In the genomic region with DNA sequence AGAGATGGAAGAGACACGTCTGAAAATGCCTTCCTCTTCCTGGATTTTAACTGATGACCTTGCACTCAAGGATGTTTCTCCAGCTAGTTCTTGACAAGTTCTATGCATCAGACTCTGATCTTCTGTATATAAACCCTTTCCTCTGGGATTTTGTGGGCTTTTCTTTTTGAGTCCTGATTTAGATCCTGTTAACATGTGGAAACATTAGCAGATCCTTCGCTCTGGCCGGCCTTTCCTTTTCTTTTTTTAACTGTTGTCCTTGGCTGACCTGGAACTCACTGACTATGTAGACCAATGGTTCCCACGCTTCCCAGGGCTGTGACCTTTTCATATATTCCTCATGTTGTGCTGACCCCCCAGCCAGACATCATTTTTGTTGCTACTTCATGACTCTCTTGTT, we compare ENCODE assay signal across 18 mouse cellular contexts. TPM values are rescaled to one million over a fixed set of nuclear protein-coding genes. Genes with fewer than 3 reads are reported as not detected.
DNase-seq lines count a peak whose midpoint lies in the region; ATAC-seq and TF ChIP-seq lines count a peak whose summit lies in the region.
"Had no signal": no experiment of that assay in that cellular context is flagged by ENCODE, and none has a peak within 500 bp of the region (broad histone marks: within the 10 kb centered on the region; RNA-seq: fewer than 3 reads in every experiment).

No protein-coding gene starts in this region.

- peak; percentile 91 for DNase-seq in heart, adult 11 months
- DNase-seq in heart, postnatal 25 days (ENCODE audit: low spot score): no peak
- no peak for DNase-seq in lung, adult 18-20 months
- DNase-seq in stomach, postnatal 0 days (ENCODE audit: low spot score): no peak
- no peak for DNase-seq in limb, embryonic 10.5 days (ENCODE audit: low spot score)
- DNase-seq in Muller cell, postnatal 12 days (ENCODE audit: inconsistent ontology term): no peak
- DNase-seq: B cell, adult 2 months; cerebellum, adult 9-10 months; right cerebral cortex, postnatal 25 days had no signal

- H3K27me3 ChIP-seq in lung, embryonic 16.5 days (ENCODE audit: control insufficient read depth, insufficient read depth, low read depth, low read length): no peaks in the 10 kb centered on the region
- H3K27me3 ChIP-seq in heart, embryonic 16.5 days (ENCODE audit: control insufficient read depth, insufficient read depth, low read length): no peaks in the 10 kb centered on the region
- H3K27me3 ChIP-seq in stomach, postnatal 0 days (ENCODE audit: control insufficient read depth, insufficient read depth, low read length): no peaks in the 10 kb centered on the region
- H3K27me3 ChIP-seq in limb, embryonic 10.5 days (ENCODE audit: low read depth, poor library complexity, severe bottlenecking): no peaks in the 10 kb centered on the region
- H3K27me3 ChIP-seq: embryonic facial prominence, embryonic 13.5 days had no signal

- WGBS in lung, embryonic 16.5 days: 53% methylated on average over 4 of the region's 4 CpGs
- 47% methylated on average over 4 of the region's 4 CpGs for whole genome bisulfite sequencing in heart, embryonic 16.5 days
- 31% methylated on average over 4 of the region's 4 CpGs for WGBS in stomach, postnatal 0 days
- WGBS in limb, embryonic 10.5 days: 83% methylated on average over 4 of the region's 4 CpGs

- H3K4me3 ChIP-seq in lung, embryonic 16.5 days (ENCODE audit: low read length): no peak overlapping the region
- no peak overlapping the region for H3K4me3 ChIP-seq in heart, embryonic 16.5 days (ENCODE audit: low read length)
- no peak overlapping the region for H3K4me3 ChIP-seq in stomach, postnatal 0 days (ENCODE audit: low read depth, low read length)
- no peak overlapping the region for H3K4me3 ChIP-seq in limb, embryonic 10.5 days
- H3K4me3 ChIP-seq: embryonic facial prominence, embryonic 13.5 days; left cerebral cortex, adult 2 months had no signal

- peak overlapping the region; percentile 85 for H3K27ac ChIP-seq in lung, embryonic 16.5 days (ENCODE audit: low read length)
- H3K27ac ChIP-seq in heart, embryonic 16.5 days (ENCODE audit: low read length): peak overlapping the region; percentile 84
- H3K27ac ChIP-seq in stomach, postnatal 0 days (replicated peaks): peak overlapping the region; percentile 30; the same call in 1 of the 2 replicates
- H3K27ac ChIP-seq in limb, embryonic 10.5 days: no peak overlapping the region
- H3K27ac ChIP-seq: left cerebral cortex, adult 2 months; macrophage had no signal

- intact Hi-C loops in heart, postnatal 25 days (cut with DNase I): no loop called here

- no peak for TF ChIP-seq EP300 in stomach, postnatal 0 days (optimal IDR thresholded peaks at IDR 0.05)

- no peaks in the 10 kb centered on the region for H3K9me3 ChIP-seq in lung, embryonic 16.5 days (ENCODE audit: control insufficient read depth, low read length)
- H3K9me3 ChIP-seq in heart, embryonic 16.5 days (replicated peaks; ENCODE audit: control insufficient read depth, low read length): no peaks in the 10 kb centered on the region
- H3K9me3 ChIP-seq in stomach, postnatal 0 days (ENCODE audit: control insufficient read depth, low read length): no peaks in the 10 kb centered on the region
- no peaks in the 10 kb centered on the region for H3K9me3 ChIP-seq in limb, embryonic 10.5 days (replicated peaks)
- H3K9me3 ChIP-seq: embryonic facial prominence, embryonic 13.5 days; G1E had no signal

- no peak for TF ChIP-seq CTCF in stomach, postnatal 0 days (IDR thresholded peaks at IDR 0.05; ENCODE audit: low read depth)

- no peaks in the 10 kb centered on the region for H3K36me3 ChIP-seq in lung, embryonic 16.5 days (ENCODE audit: control insufficient read depth, insufficient read depth, low read length)
- H3K36me3 ChIP-seq in heart, embryonic 16.5 days (ENCODE audit: control insufficient read depth, insufficient read depth): no peaks in the 10 kb centered on the region
- no peaks in the 10 kb centered on the region for H3K36me3 ChIP-seq in stomach, postnatal 0 days (ENCODE audit: control insufficient read depth, insufficient read depth, low read length)
- 0 out of 2 replicates have a peak, but pooled peaks cover 3% of the 10 kb centered on the region for H3K36me3 ChIP-seq in limb, embryonic 10.5 days
- H3K36me3 ChIP-seq: embryonic facial prominence, embryonic 13.5 days; G1E had no signal

- H3K4me2 ChIP-seq in lung, embryonic 16.5 days (ENCODE audit: low read depth, low read length): no peak overlapping the region
- no peak overlapping the region for H3K4me2 ChIP-seq in heart, embryonic 16.5 days (ENCODE audit: low read depth, low read length)
- no peak overlapping the region for H3K4me2 ChIP-seq in stomach, postnatal 0 days (replicated peaks; ENCODE audit: low read depth)
- H3K4me2 ChIP-seq: embryonic facial prominence, embryonic 13.5 days; liver, embryonic 11.5 days had no signal

- peaks cover 43% of the 10 kb centered on the region for H3K4me1 ChIP-seq in lung, embryonic 16.5 days (replicated peaks; ENCODE audit: control insufficient read depth, insufficient read depth, low read length)
- peaks cover 33% of the 10 kb centered on the region for H3K4me1 ChIP-seq in heart, embryonic 16.5 days (ENCODE audit: control insufficient read depth, insufficient read depth, low read length)
- H3K4me1 ChIP-seq in stomach, postnatal 0 days (replicated peaks; ENCODE audit: control insufficient read depth, insufficient read depth): peaks cover 9% of the 10 kb centered on the region; the same call in 1 of the 2 replicates
- H3K4me1 ChIP-seq in limb, embryonic 10.5 days: peaks cover 30% of the 10 kb centered on the region

- H3K9ac ChIP-seq in lung, embryonic 16.5 days (ENCODE audit: low read length): no peak overlapping the region
- no peak overlapping the region for H3K9ac ChIP-seq in heart, embryonic 16.5 days (ENCODE audit: low read length)
- H3K9ac ChIP-seq in stomach, postnatal 0 days (ENCODE audit: low read length): no peak overlapping the region
- H3K9ac ChIP-seq: embryonic facial prominence, embryonic 13.5 days had no signal

- ATAC-seq in lung, embryonic 16.5 days (ENCODE audit: low read depth): no peak
- no peak for ATAC-seq in heart, embryonic 16.5 days (replicated peaks; ENCODE audit: extremely low read depth, insufficient read depth, low FRiP score)
- no peak for ATAC-seq in stomach, postnatal 0 days (ENCODE audit: low FRiP score, low TSS enrichment)
- ATAC-seq: activated CD4-positive, CD25-positive, alpha-beta regulatory T cell, adult 4 months; forebrain, embryonic 14.5 days had no signal

RNA-seq across cellular contexts. Expression of gene Ano6, which starts 45.4 kb away (rescaled TPM):
- total RNA-seq in heart, postnatal 25 days (2021): 10 to 100 TPM; 21.1 to 25.9 TPM
- 50.8 and 53.2 TPM in 2 replicates for polyA plus RNA-seq in lung, embryonic 16.5 days (2015; fragmentation: Nextera tagmentation; extraction: Ambion mirVana)
- polyA plus RNA-seq in heart, embryonic 16.5 days (2015; fragmentation: Nextera tagmentation; extraction: Ambion mirVana): 32.3 and 34.4 TPM in 2 replicates
- 16.2 and 16.5 TPM in 2 replicates for polyA plus RNA-seq in stomach, postnatal 0 days (2015; fragmentation: Nextera tagmentation; extraction: Ambion mirVana)
- polyA plus RNA-seq in limb, embryonic 10.5 days (2016; fragmentation: Nextera tagmentation; extraction: Ambion mirVana): 33.5 and 44.6 TPM in 2 replicates
